Mouse (Mus musculus) kidney, embryonic 15.5 days (tissue): ENCODE data around the gene Clec1b. TPM values are rescaled to one million over a fixed set of nuclear protein-coding genes. Genes with fewer than 3 reads are reported as not detected.

Source experiments
- ATAC-seq: fragments of 200-750 bp; cut with Nextera tagmentation; replicated peaks from 2 replicates; pipeline ENCODE4 v1.8.0; 2017; ENCODE audit warnings: moderate TSS enrichment; ENCODE audit not compliant: low FRiP score
- H3K27ac ChIP-seq: fragments of 300-500 bp; sonication (generic); 2 replicates; pipeline ENCODE4 v1.5.1; 2015; ENCODE audit warnings: mild to moderate bottlenecking, inconsistent platforms
- H3K27me3 ChIP-seq: fragments of 300-500 bp; sonication (generic); 2 replicates; pipeline ENCODE4 v1.6.1; 2015; ENCODE audit warnings: inconsistent platforms
- H3K36me3 ChIP-seq: fragments of 300-500 bp; sonication (generic); 2 replicates; pipeline ENCODE4 v1.6.1; 2015; ENCODE audit warnings: inconsistent platforms
- H3K4me1 ChIP-seq: fragments of 300-500 bp; sonication (generic); 2 replicates; pipeline ENCODE4 v1.6.1; 2015; ENCODE audit warnings: inconsistent platforms
- H3K4me2 ChIP-seq: fragments of 300-500 bp; sonication (generic); 2 replicates; pipeline ENCODE4 v1.6.1; 2015; ENCODE audit warnings: moderate library complexity, mild to moderate bottlenecking, inconsistent platforms
- H3K4me3 ChIP-seq: fragments of 300-500 bp; sonication (generic); replicated peaks from 2 replicates; pipeline ENCODE4 v1.5.1; 2015; ENCODE audit warnings: mild to moderate bottlenecking, inconsistent platforms
- H3K9ac ChIP-seq: fragments of 300-500 bp; sonication (generic); 2 replicates; pipeline ENCODE4 v1.6.1; 2015; ENCODE audit warnings: mild to moderate bottlenecking, inconsistent platforms
- H3K9me3 ChIP-seq: fragments of 300-500 bp; sonication (generic); replicated peaks from 2 replicates; pipeline ENCODE4 v1.6.1; 2016; ENCODE audit warnings: inconsistent platforms
- WGBS: fragments of 180-500 bp; shearing (Covaris S2); methylation state at CpG from one replicate; pipeline ENCODE4 v1.1.7; 2015; ENCODE audit warnings: mixed read lengths; 5-methylcytosine and 5-hydroxymethylcytosine counted together
- polyA plus RNA-seq: library from polyadenylated mRNA; unstranded; fragments of >200 nt; fragmentation: Nextera tagmentation; extraction: Ambion mirVana; gene quantifications from 2 replicates; pipeline ENCODE4 v1.2.1, GENCODE M21; 2015

Gene Clec1b
- 2.2 and 2.7 TPM in 2 replicates for polyA plus RNA-seq

DNA sequence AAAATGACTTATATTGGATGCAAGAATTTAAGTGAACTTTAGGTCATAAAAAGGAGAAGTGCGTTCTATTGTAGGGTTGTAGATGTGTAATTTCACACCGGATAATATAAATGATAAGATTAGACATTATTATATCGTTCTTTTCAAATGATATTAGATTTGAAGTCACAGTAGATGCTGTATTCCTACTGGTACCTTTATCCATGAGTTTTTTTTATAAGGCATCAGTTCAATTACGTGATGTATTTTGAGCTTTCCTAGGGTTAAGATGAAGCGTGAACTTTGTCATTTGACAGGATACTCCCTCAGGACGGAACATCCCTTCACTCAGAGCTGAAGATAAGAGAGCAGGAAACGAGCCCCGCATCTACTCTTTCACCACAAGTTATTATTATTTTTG is at the start of gene Clec1b:
Clec1b (plus strand) TSS at position 301 of the 400 bp plus-strand sequence.
- no peak within 1 kb of the TSS for H3K4me2 ChIP-seq
- WGBS, result 70% methylated on average over 8 of the region's 8 CpGs
- H3K9ac ChIP-seq, result no peak within 1 kb of the TSS
- no peaks in the 10 kb centered on the region for H3K27me3 ChIP-seq
- H3K36me3 ChIP-seq, result no peaks in the 10 kb centered on the region
- H3K27ac ChIP-seq, result peak within 1 kb of the TSS; percentile 58
- no peaks in the 10 kb centered on the region for H3K9me3 ChIP-seq
- peaks cover 10% of the 10 kb centered on the region; the same call in 1 of the 2 replicates for H3K4me1 ChIP-seq
- no peak for ATAC-seq
- no peak within 1 kb of the TSS for H3K4me3 ChIP-seq

DNA sequence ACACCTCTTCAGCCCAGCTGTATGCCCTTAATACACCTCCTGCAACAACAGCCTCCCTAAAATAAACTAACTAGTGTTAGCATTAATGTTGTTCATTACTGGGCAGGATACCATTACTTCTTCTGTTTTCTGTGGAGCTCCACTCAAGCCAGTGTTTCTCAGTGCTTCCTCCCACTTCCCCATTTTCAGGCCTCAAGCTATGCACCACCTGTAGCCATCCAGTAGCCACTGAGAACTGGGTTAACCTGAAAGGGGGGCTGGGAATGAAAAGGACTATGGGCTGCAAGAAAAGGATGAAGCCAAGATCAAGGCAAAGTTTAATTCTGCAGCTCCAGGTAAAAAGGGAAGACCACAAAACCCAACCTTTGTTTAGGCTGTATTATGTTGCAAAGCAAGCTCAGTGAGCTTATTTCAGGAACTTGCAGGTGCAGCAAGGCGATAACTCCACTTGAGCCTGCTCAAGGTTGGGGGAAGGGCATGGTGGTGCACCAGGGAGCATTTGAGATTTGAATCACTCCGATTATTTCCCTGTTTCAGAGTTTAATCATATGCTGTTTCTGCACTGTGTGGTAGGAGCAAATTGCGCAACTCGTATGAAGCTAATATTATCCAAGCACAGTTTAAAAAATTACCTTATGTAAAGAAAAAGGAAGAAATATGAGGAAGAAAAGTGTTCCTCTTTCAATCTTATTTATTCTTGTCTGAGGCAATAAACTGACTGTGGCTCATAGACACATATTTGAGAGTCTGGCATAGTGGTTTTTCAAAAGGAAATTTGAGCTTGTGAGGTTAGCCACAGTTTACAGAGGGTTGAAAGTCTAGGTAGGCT is 47.4 kb upstream of the Clec1b start:
- H3K9me3 ChIP-seq, result peaks cover 12% of the 10 kb centered on the region
- peak overlapping the region; percentile 54 for H3K27ac ChIP-seq
- 0 out of 2 replicates have a peak, but pooled peaks have one; percentile 40 for ATAC-seq
- WGBS, result 56% methylated on average over 4 of the region's 4 CpGs
- no peak overlapping the region for H3K4me3 ChIP-seq
- no peak overlapping the region for H3K4me2 ChIP-seq
- no peaks in the 10 kb centered on the region for H3K36me3 ChIP-seq
- H3K4me1 ChIP-seq, result no peaks in the 10 kb centered on the region
- no peak overlapping the region for H3K9ac ChIP-seq
- no peaks in the 10 kb centered on the region for H3K27me3 ChIP-seq

GRCm38 (mm10) chr6:129351091-129351490 is 46.0 kb upstream of the Clec1b start:
- no peak overlapping the region for H3K4me3 ChIP-seq
- no peak overlapping the region for H3K27ac ChIP-seq
- no peaks in the 10 kb centered on the region for H3K36me3 ChIP-seq
- ATAC-seq, result no peak
- H3K9ac ChIP-seq, result no peak overlapping the region
- no peaks in the 10 kb centered on the region for H3K4me1 ChIP-seq
- H3K9me3 ChIP-seq, result peaks cover 12% of the 10 kb centered on the region
- H3K4me2 ChIP-seq, result no peak overlapping the region
- WGBS, result 93% methylated on average over 3 of the region's 3 CpGs
- no peaks in the 10 kb centered on the region for H3K27me3 ChIP-seq

- Histone ChIP-seq H3K27ac (no peak overlapping the region), H3K9ac (no peak overlapping the region), H3K4me1 (no peaks in the 10 kb centered on the region), H3K9me3 (no peaks in the 10 kb centered on the region), H3K36me3 (no peaks in the 10 kb centered on the region), H3K4me3 (no peak overlapping the region), H3K4me2 (no peak overlapping the region), H3K27me3 (no peaks in the 10 kb centered on the region)
- ATAC-seq, result no peak
- WGBS, result 97% methylated on average over 2 of the region's 2 CpGs
Observed at GRCm38 (mm10) chr6:129355774-129356173, 41.3 kb upstream of the Clec1b start.

DNA sequence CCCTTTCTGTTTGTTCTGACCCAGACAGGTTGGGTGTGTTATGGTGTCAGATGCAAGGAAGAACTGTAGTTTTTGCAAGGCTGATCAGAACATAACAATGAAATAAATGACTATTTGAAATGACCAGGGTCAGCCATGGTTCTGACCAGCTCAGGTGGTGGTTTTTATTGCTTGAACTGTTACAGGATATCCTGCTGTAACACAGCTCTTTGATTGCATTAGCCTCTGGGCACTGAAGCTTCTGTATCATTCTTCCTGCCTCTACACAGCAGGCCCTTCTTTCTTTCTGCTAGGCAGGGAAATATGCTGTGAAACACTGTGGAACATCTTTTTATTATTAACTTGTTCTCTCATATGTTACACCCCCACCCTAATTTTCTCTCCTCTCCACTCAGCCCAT is 40.7 kb upstream of the Clec1b start:
- Histone ChIP-seq H3K36me3 (no peaks in the 10 kb centered on the region), H3K9ac (no peak overlapping the region), H3K4me1 (no peaks in the 10 kb centered on the region), H3K9me3 (no peaks in the 10 kb centered on the region), H3K4me3 (no peak overlapping the region), H3K27me3 (no peaks in the 10 kb centered on the region), H3K27ac (no peak overlapping the region), H3K4me2 (no peak overlapping the region)
- ATAC-seq, result no peak

- ATAC-seq, result no peak
- H3K9ac ChIP-seq, result no peak overlapping the region
- no peaks in the 10 kb centered on the region for H3K9me3 ChIP-seq
- no peak overlapping the region for H3K4me2 ChIP-seq
- H3K4me3 ChIP-seq, result no peak overlapping the region
- H3K27me3 ChIP-seq, result no peaks in the 10 kb centered on the region
- no peaks in the 10 kb centered on the region for H3K36me3 ChIP-seq
- 88% methylated on average over 2 of the region's 2 CpGs for WGBS
- H3K4me1 ChIP-seq, result no peaks in the 10 kb centered on the region
- no peak overlapping the region for H3K27ac ChIP-seq
Observed at GRCm38 (mm10) chr6:129359515-129359914, 37.6 kb upstream of the Clec1b start.

GRCm38 (mm10) chr6:129363942-129364341 is 33.2 kb upstream of the Clec1b start:
- 34% methylated on average over 1 of the region's 1 CpGs for WGBS
- Histone ChIP-seq H3K4me3 (no peak overlapping the region), H3K9ac (no peak overlapping the region), H3K4me2 (no peak overlapping the region), H3K36me3 (no peaks in the 10 kb centered on the region), H3K27me3 (no peaks in the 10 kb centered on the region), H3K9me3 (no peaks in the 10 kb centered on the region), H3K27ac (no peak overlapping the region), H3K4me1 (no peaks in the 10 kb centered on the region)
- ATAC-seq, result no peak

- 13% methylated on average over 6 of the region's 6 CpGs for WGBS
- H3K36me3 ChIP-seq, result no peaks in the 10 kb centered on the region
- H3K9ac ChIP-seq, result no peak overlapping the region
- no peak overlapping the region for H3K27ac ChIP-seq
- H3K4me1 ChIP-seq, result no peaks in the 10 kb centered on the region
- H3K27me3 ChIP-seq, result no peaks in the 10 kb centered on the region
- ATAC-seq, result 0 out of 2 replicates have a peak, but pooled peaks have one; percentile 46
- H3K9me3 ChIP-seq, result no peaks in the 10 kb centered on the region
- no peak overlapping the region for H3K4me2 ChIP-seq
- H3K4me3 ChIP-seq, result no peak overlapping the region
Observed at GRCm38 (mm10) chr6:129365959-129366359, 31.1 kb upstream of the Clec1b start.

DNA sequence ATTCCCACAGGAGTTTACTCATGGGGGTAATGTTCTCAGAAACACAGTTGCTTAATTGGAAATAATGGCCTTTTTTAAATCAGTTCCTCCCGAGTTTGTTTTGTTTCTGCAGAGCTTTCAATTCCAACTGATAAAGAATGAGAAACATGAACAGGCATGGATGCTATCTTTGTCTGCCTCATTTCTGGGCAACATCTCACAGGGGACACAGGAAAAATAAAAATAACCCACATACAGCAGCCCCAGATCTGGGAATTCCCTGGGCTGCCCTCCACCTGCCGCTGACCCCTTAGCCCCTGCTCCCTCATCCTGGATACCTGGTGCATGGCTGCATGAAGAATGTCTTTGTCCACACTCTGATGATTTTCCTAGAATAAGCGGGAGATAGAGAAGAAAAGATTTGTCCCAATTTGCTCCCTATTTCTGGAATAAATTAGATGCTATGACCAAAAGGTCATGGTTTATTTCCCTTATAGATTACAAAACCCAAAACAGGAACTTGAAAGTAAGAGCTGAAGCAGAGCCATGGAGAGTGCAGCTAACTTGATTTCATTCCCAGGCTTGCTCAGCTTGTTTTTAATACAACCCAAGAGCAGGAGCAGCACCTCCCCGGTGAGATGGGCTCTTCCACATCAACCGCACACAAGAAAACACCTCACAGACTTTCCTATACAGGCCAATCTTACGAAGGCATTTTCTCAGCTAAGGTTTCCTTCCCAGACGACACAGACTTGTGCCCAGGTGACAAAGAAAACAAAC is 27.5 kb upstream of the Clec1b start:
- Histone ChIP-seq H3K9me3 (no peaks in the 10 kb centered on the region), H3K4me2 (no peak overlapping the region), H3K9ac (no peak overlapping the region), H3K36me3 (no peaks in the 10 kb centered on the region), H3K4me3 (no peak overlapping the region), H3K27ac (no peak overlapping the region), H3K27me3 (no peaks in the 10 kb centered on the region), H3K4me1 (no peaks in the 10 kb centered on the region)
- no peak for ATAC-seq
- 56% methylated on average over 7 of the region's 7 CpGs for WGBS

DNA sequence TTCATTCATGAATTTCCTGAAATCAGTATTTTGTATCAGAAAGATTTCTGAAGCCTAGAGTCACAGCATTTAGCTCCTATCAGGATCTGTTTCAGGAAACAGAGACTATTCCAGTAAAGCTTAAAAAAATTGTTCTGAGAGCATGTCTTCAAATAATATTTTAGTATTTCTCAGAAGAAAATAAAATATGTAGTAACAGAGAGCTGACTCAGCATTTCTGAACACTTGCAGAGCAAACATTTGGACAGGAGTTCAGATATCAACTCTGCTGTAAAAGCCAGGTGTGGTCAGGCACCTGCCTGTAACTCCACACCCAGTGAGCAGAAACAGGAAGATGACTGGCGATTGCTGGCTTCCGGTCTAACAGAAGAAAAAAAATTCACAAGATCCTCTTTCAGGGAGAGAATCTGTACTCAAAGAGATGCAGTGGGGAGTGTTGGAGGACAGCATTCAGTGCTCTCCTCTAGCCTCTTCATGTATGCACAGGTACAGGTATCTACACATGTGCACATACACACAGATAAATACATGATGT is 22.1 kb upstream of the Clec1b start:
- WGBS, result 83% methylated on average over 2 of the region's 2 CpGs
- Histone ChIP-seq H3K4me3 (no peak overlapping the region), H3K9me3 (no peaks in the 10 kb centered on the region), H3K4me1 (no peaks in the 10 kb centered on the region), H3K9ac (no peak overlapping the region), H3K36me3 (no peaks in the 10 kb centered on the region), H3K4me2 (no peak overlapping the region), H3K27me3 (no peaks in the 10 kb centered on the region), H3K27ac (no peak overlapping the region)
- no peak for ATAC-seq

- no peak overlapping the region for H3K4me2 ChIP-seq
- 68% methylated on average over 4 of the region's 4 CpGs for WGBS
- H3K4me3 ChIP-seq, result no peak overlapping the region
Observed at GRCm38 (mm10) chr6:129380454-129380853, 16.6 kb upstream of the Clec1b start.

DNA sequence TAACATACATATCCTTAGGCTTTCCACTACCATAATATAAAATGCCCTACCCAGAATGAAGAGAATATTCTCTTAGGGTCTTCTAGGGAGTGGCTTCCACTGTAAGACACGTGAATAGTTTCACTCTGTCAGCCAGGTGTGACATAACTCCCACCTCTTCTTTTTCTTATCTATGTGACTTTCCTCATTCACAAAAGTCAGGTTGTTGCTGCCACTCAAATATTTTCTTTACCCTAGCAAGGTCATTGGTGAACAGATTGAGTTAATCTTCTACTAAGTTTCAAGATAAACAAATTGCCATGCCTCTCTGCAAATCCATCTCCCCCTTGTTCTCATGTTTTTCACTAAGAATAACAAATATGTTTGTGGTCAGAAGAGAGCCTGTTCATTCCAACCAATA is 15.4 kb upstream of the Clec1b start:
- no peaks in the 10 kb centered on the region for H3K4me1 ChIP-seq
- 39% methylated on average over 1 of the region's 1 CpGs for WGBS
- no peaks in the 10 kb centered on the region for H3K27me3 ChIP-seq
- no peak overlapping the region for H3K27ac ChIP-seq
- H3K36me3 ChIP-seq, result no peaks in the 10 kb centered on the region
- H3K9ac ChIP-seq, result no peak overlapping the region
- H3K9me3 ChIP-seq, result no peaks in the 10 kb centered on the region
- ATAC-seq, result no peak
- H3K4me3 ChIP-seq, result no peak overlapping the region
- H3K4me2 ChIP-seq, result no peak overlapping the region

More at GRCm38 (mm10) chr6:129380454-129380853, 16.6 kb upstream of the Clec1b start:
- Histone ChIP-seq H3K36me3 (no peaks in the 10 kb centered on the region), H3K9ac (no peak overlapping the region), H3K9me3 (no peaks in the 10 kb centered on the region), H3K27me3 (no peaks in the 10 kb centered on the region), H3K4me1 (no peaks in the 10 kb centered on the region), H3K27ac (no peak overlapping the region)
- ATAC-seq, result no peak
